Mouse (Mus musculus) heart, embryonic 14.5 days (tissue): ENCODE measurements at regions not wholly inside any gene's neighbourhood (a gene's known extent, or its start where the extent isn't known, plus 50 kb on each side); places are given as distances from the start of the nearest gene placed in this dataset.
A peak's percentile ranks its signal among the peaks of the same experiment; 100 is the strongest.

Experiments
- ATAC-seq: fragments of 200-750 bp; cut with Nextera tagmentation; 2 replicates; pipeline ENCODE4 v1.8.0; 2017; ENCODE audit warnings: low read depth, moderate TSS enrichment; ENCODE audit not compliant: insufficient number of reproducible peaks, insufficient read depth, low FRiP score
- H3K27ac ChIP-seq, 2 experiments: fragments of 200-500 bp in 1 of 2; fragments of 300-500 bp in 1 of 2; sonication (generic) in 1 of 2; replicated peaks in 1 of 2; 2 replicates each; pipeline ENCODE4 v1.5.1; 2012 to 2014; ENCODE audit warnings: low read depth in 2 of 2, low read length in 2 of 2, control low read depth in 1 of 2, mild to moderate bottlenecking in 1 of 2, mixed read lengths in 1 of 2; ENCODE audit not compliant: control insufficient read depth in 1 of 2, insufficient read depth in 1 of 2
- H3K27me3 ChIP-seq: fragments of 300-500 bp; sonication (generic); 2 replicates; pipeline ENCODE4 v1.6.1; 2014; ENCODE audit warnings: mild to moderate bottlenecking, low read length, control low read depth; ENCODE audit not compliant: control insufficient read depth, insufficient read depth
- H3K36me3 ChIP-seq: fragments of 300-500 bp; sonication (generic); 2 replicates; pipeline ENCODE4 v1.6.1; 2014; ENCODE audit warnings: mild to moderate bottlenecking, control low read depth, low read length, mixed read lengths; ENCODE audit not compliant: control insufficient read depth, insufficient read depth
- H3K4me1 ChIP-seq, 2 experiments: fragments of 200-500 bp in 1 of 2; fragments of 300-500 bp in 1 of 2; sonication (generic) in 1 of 2; 2 replicates each; pipeline ENCODE4 v1.6.1; 2012 to 2014; ENCODE audit warnings: low read length in 2 of 2, control low read depth in 1 of 2, mixed read lengths in 1 of 2; ENCODE audit not compliant: control insufficient read depth in 2 of 2, insufficient read depth in 2 of 2
- H3K4me2 ChIP-seq: fragments of 300-500 bp; sonication (generic); 2 replicates; pipeline ENCODE4 v1.6.1; 2014; ENCODE audit warnings: mild to moderate bottlenecking, low read length
- H3K4me3 ChIP-seq, 2 experiments: fragments of 200-500 bp in 1 of 2; fragments of 300-500 bp in 1 of 2; sonication (generic) in 1 of 2; 2 replicates each; pipeline ENCODE4 v1.5.1; 2012 to 2014; ENCODE audit warnings: low read length in 2 of 2, mild to moderate bottlenecking in 2 of 2, control low read depth in 1 of 2, low read depth in 1 of 2, moderate library complexity in 1 of 2; ENCODE audit not compliant: control insufficient read depth in 1 of 2, insufficient read depth in 1 of 2
- H3K9ac ChIP-seq: fragments of 300-500 bp; sonication (generic); 2 replicates; pipeline ENCODE4 v1.6.1; 2014; ENCODE audit warnings: mild to moderate bottlenecking, low read length
- H3K9me3 ChIP-seq: fragments of 300-500 bp; sonication (generic); 2 replicates; pipeline ENCODE4 v1.6.1; 2016; ENCODE audit warnings: low read length, control low read depth; ENCODE audit not compliant: control insufficient read depth
- WGBS: fragments of 180-500 bp; shearing (Covaris S2); extraction: QIAGEN DNeasy Blood & Tissue Kit; methylation state at CpG from one replicate; pipeline ENCODE4 v1.1.7; 2014; 5-methylcytosine and 5-hydroxymethylcytosine counted together

DNA sequence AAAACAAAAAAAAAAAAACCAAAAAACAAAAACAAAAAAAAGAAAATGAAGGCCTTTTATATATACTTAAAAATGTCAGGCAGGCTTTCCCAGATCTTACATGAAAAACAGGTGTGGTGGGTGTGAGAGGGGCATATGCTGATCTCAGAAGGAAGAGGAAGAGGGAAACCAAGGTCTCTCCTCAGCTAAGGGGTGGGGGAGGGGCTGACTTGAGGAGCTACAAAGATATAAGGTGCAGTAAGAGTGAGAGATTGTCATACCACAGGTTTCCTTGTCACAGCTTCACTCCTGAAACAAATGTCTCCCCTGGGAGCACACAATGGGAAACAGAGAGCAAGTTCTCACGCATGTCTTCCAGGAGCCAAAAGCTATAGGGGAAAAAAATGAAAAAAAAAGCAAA lies 440.0 kb downstream of the Tns3 start:
- H3K4me2 ChIP-seq: no peak overlapping the region
- no peak overlapping the region for H3K4me3 ChIP-seq
- no peaks in the 10 kb centered on the region for H3K36me3 ChIP-seq
- WGBS: 69% methylated on average over 1 of the region's 1 CpGs
- no peaks in the 10 kb centered on the region for H3K27me3 ChIP-seq
- no peaks in the 10 kb centered on the region for H3K9me3 ChIP-seq
- H3K27ac ChIP-seq: no peak overlapping the region
- no peak for ATAC-seq
- no peaks in the 10 kb centered on the region for H3K4me1 ChIP-seq
- no peak overlapping the region for H3K9ac ChIP-seq

DNA sequence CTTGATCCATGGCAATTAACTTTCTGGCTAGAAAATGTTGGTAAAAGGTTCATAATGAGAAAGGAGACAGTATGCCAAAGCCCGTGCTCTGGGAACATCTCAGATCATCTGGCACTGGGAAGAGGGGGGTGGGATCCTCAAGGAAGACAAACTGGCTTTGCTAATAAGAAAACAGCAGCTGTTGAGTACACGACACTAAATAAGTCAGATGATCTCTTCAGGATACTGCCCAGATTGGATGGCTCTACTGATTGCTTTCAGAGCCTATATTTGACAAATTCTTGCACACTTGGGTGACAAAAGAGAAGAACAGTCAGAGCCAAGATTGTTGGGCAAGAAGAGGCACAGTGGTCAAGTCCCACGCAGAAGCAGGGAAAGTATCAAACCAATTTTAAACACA lies 443.7 kb downstream of the Tns3 start:
- Histone ChIP-seq H3K27ac (no peak overlapping the region), H3K4me1 (no peaks in the 10 kb centered on the region), H3K4me3 (no peak overlapping the region), H3K9ac (no peak overlapping the region), H3K9me3 (no peaks in the 10 kb centered on the region), H3K4me2 (no peak overlapping the region), H3K27me3 (no peaks in the 10 kb centered on the region), H3K36me3 (no peaks in the 10 kb centered on the region)
- no peak for ATAC-seq
- WGBS: 75% methylated on average over 3 of the region's 3 CpGs

DNA sequence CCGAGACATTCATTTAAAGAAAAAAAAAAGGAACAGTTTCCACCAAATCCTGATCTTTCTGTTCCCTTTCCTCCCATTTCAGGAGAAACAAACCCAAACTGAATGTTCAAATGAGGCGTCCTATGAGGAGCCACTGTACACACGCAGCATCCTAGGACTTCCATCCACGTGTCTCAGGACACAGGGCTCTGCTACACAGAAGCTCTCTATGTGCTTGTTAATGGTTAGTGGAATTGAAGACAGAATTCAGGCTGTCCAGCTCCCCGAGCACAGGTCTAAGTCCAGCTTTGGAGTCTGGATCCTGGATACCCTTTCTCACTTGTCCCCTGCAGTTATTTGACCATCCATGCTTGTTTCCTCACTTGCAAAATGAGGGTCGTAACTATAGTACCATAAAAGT lies 444.4 kb downstream of the Tns3 start:
- Histone ChIP-seq H3K27me3 (no peaks in the 10 kb centered on the region), H3K9ac (no peak overlapping the region), H3K36me3 (no peaks in the 10 kb centered on the region), H3K4me2 (no peak overlapping the region), H3K4me3 (no peak overlapping the region), H3K27ac (no peak overlapping the region), H3K9me3 (no peaks in the 10 kb centered on the region), H3K4me1 (no peaks in the 10 kb centered on the region)
- no peak for ATAC-seq
- 72% methylated on average over 6 of the region's 6 CpGs for WGBS

DNA sequence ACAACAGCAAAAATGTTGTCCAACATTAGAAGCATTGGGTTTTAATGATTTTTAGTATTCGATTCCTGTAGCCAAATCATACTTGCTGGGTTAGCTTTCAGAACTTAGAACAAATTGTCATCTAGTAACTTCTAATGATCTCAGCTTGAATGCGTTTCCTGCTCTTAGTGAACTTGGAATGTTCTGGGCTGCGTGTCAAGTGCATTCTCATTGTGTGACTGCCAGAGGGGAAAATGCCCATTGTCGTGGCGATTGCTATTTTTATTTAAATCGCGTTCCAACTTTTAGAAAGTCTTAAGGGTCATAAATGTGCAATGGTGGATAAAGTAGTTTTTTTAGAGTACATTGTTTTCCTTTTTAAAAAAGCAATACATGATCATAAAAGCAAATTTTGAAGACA lies 448.7 kb downstream of the Tns3 start:
- H3K36me3 ChIP-seq: no peaks in the 10 kb centered on the region
- no peak for ATAC-seq
- 56% methylated on average over 7 of the region's 7 CpGs for WGBS
- H3K4me2 ChIP-seq: no peak overlapping the region
- peak overlapping the region in 1 of 2 experiments; percentile 12; a peak in 1 of 4 replicates for H3K27ac ChIP-seq
- no peaks in the 10 kb centered on the region for H3K9me3 ChIP-seq
- H3K27me3 ChIP-seq: no peaks in the 10 kb centered on the region
- no peak overlapping the region for H3K4me3 ChIP-seq
- no peaks in the 10 kb centered on the region for H3K4me1 ChIP-seq
- no peak overlapping the region for H3K9ac ChIP-seq

DNA sequence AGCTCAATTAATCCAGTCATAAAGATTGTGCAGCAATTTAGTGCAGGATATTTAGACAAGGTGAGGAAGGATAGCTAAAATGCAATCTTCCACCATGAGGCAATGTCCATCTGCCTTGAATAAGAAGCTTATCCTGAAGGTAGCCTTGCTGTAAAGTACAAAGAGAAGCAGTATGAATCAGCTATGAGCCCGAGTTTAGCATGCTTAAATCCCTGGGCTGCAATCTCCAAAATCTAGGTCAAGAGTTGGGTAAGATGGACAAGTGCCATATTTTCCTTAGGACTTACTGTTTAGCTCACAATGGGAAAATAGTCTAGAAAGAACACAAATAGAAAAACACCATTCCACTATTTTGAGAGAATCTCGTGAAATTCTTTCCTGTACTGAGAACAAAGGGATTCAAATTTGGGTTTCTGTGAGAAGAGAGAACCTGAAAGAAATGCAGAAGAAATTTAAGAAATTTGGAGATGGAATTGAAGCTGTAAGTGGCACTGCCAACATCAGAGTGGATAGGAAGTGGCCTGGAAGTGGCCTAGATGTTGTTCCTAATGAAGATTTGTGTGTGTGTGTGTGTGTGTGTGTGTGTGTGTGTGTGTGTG lies 449.9 kb downstream of the Tns3 start:
- Histone ChIP-seq H3K4me2 (no peak overlapping the region), H3K27me3 (no peaks in the 10 kb centered on the region), H3K4me1 (no peaks in the 10 kb centered on the region), H3K9ac (no peak overlapping the region), H3K9me3 (no peaks in the 10 kb centered on the region), H3K27ac (no peak overlapping the region), H3K36me3 (no peaks in the 10 kb centered on the region), H3K4me3 (no peak overlapping the region)
- ATAC-seq: no peak
- 67% methylated on average over 2 of the region's 2 CpGs for WGBS

DNA sequence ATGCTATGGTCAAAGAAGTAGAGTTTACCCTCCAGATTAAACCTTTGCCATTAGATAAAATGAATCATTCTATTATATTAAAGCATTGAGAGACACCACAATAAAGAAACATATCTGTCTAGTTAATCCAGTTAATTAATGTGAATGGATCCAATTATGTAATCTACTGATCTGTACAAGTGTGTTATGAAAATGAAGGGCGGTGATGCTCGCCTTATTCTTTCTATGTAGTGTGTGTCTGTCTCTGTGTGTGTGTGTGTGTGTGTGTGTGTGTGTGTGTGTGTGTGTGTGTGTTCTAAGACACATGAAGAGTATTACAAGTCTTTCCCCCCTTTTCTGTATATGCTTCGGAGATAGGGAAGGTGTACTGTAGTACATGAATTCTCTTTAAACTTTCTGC lies 451.2 kb downstream of the Tns3 start:
- H3K27ac ChIP-seq: no peak overlapping the region
- H3K36me3 ChIP-seq: no peaks in the 10 kb centered on the region
- no peaks in the 10 kb centered on the region for H3K9me3 ChIP-seq
- H3K27me3 ChIP-seq: no peaks in the 10 kb centered on the region
- no peak overlapping the region for H3K9ac ChIP-seq
- no peaks in the 10 kb centered on the region for H3K4me1 ChIP-seq
- WGBS: 89% methylated on average over 3 of the region's 3 CpGs
- no peak overlapping the region for H3K4me2 ChIP-seq
- no peak for ATAC-seq
- no peak overlapping the region for H3K4me3 ChIP-seq

DNA sequence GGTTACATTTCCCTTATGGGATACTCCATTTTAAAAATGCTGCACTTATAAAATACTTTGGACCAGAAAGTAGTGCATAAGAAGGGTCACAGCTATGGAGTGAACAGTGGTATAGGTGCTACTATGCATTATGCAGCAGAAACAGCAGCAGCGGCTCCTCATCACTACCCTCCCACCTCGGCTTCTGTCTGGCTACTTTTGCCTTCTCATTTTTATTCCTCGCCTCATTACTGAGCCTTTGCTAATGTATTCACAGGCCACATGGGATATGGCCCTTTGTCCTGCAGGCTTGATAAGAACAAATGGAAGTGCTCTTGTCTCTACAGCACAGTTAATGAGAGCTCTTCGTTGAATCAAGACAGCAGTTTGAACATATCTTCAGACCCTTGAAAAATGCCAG lies 451.6 kb downstream of the Tns3 start:
- no peaks in the 10 kb centered on the region for H3K27me3 ChIP-seq
- no peaks in the 10 kb centered on the region for H3K9me3 ChIP-seq
- WGBS: 64% methylated on average over 4 of the region's 4 CpGs
- H3K4me3 ChIP-seq: no peak overlapping the region
- H3K4me2 ChIP-seq: no peak overlapping the region
- H3K9ac ChIP-seq: no peak overlapping the region
- no peak overlapping the region for H3K27ac ChIP-seq
- no peak for ATAC-seq
- no peaks in the 10 kb centered on the region for H3K4me1 ChIP-seq
- no peaks in the 10 kb centered on the region for H3K36me3 ChIP-seq

DNA sequence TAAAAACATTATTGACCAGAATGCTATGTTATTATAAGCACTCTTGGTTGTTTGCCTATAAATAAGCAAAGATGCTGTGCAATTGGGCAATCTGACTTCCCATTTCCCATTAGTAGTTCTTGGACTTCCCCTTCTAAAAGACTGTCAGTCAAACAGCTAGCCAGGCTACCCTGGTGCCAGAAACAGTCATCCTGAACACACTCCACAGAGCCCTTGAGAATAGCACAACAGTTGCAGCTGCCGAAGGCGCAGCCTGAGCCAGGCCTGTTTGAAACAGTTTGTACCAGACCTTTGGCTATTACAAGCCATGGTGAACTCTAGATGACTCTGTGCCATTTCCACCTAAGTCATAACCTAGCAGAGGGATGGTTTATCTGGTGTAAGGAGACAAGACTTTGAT lies 455.3 kb downstream of the Tns3 start:
- H3K27me3 ChIP-seq: no peaks in the 10 kb centered on the region
- no peak for ATAC-seq
- H3K4me1 ChIP-seq: no peaks in the 10 kb centered on the region
- H3K9ac ChIP-seq: no peak overlapping the region
- no peaks in the 10 kb centered on the region for H3K36me3 ChIP-seq
- no peak overlapping the region for H3K4me3 ChIP-seq
- 84% methylated on average over 2 of the region's 2 CpGs for WGBS
- H3K27ac ChIP-seq: no peak overlapping the region
- H3K9me3 ChIP-seq: no peaks in the 10 kb centered on the region
- H3K4me2 ChIP-seq: no peak overlapping the region
